Mouse (Mus musculus) neural tube, embryonic 12.5 days (tissue): ENCODE data around the gene Mical3. TPM values are rescaled to one million over a fixed set of nuclear protein-coding genes. Genes with fewer than 3 reads are reported as not detected.

ENCODE experiments used
- ATAC-seq: fragments of 200-750 bp; cut with Nextera tagmentation; 2 replicates; pipeline ENCODE4 v1.8.0; 2017; ENCODE audit warnings: low read depth, mild to moderate bottlenecking, moderate TSS enrichment, moderate library complexity; ENCODE audit not compliant: low FRiP score
- H3K27ac ChIP-seq: fragments of 300-500 bp; sonication (generic); 2 replicates; pipeline ENCODE4 v1.5.1; 2016
- H3K27me3 ChIP-seq: fragments of 300-500 bp; sonication (generic); replicated peaks from 2 replicates; pipeline ENCODE4 v1.6.1; 2016; ENCODE audit warnings: mild to moderate bottlenecking
- H3K36me3 ChIP-seq: fragments of 300-500 bp; sonication (generic); 2 replicates; pipeline ENCODE4 v1.6.1; 2016; ENCODE audit warnings: mild to moderate bottlenecking
- H3K4me1 ChIP-seq: fragments of 300-500 bp; sonication (generic); 2 replicates; pipeline ENCODE4 v1.6.1; 2016
- H3K4me2 ChIP-seq: fragments of 300-500 bp; sonication (generic); replicated peaks from 2 replicates; pipeline ENCODE4 v1.6.1; 2016; ENCODE audit warnings: mild to moderate bottlenecking
- H3K4me3 ChIP-seq: fragments of 300-500 bp; sonication (generic); 2 replicates; pipeline ENCODE4 v1.5.1; 2016
- H3K9ac ChIP-seq: fragments of 300-500 bp; sonication (generic); 2 replicates; pipeline ENCODE4 v1.6.1; 2016; ENCODE audit warnings: mild to moderate bottlenecking
- H3K9me3 ChIP-seq: fragments of 300-500 bp; sonication (generic); 2 replicates; pipeline ENCODE4 v1.6.1; 2016; ENCODE audit warnings: mild to moderate bottlenecking
- WGBS: fragments of 180-500 bp; shearing (Covaris S2); methylation state at CpG from one replicate; pipeline ENCODE4 v1.1.7; 2016; 5-methylcytosine and 5-hydroxymethylcytosine counted together
- polyA plus RNA-seq: library from polyadenylated mRNA; unstranded; fragments of >200 nt; fragmentation: Nextera tagmentation; extraction: Ambion mirVana; gene quantifications from 2 replicates; pipeline ENCODE4 v1.2.1, GENCODE M21; 2016

Gene Mical3
- polyA plus RNA-seq, 1 experiment from 2014 or later = 17.3 TPM

DNA sequence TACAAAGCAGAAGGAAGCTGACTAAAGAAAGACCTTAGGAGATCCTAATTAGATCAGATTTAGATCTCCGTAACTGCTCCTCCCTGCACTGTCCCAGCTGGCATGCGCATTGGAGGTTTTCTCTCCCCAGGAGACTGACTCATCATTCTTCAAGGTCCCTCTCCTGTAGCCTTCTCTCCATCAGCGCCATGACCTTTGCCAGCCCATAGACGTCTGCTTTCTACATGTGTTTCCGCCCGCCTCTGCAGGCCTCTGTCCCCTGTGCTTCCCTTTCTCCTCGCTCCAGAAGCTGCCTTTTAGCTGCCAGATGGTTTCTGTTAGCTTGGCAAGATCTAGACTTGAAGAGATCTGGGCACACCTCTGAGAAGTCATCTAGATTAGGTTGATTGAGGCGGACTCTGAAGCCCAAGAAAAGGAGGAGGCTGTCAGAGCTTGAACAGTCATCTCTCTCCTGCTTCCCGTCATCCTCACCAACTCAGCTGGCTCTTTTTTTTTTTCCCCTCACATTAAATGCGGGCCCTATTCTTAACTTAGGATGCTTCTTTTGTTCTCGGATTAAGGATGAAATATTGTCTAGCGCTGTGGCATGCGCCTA lies 14.3 kb upstream of the Mical3 start:
- Histone ChIP-seq H3K4me1 (peaks cover 18% of the 10 kb centered on the region), H3K36me3 (no peaks in the 10 kb centered on the region), H3K27me3 (no peaks in the 10 kb centered on the region), H3K9me3 (no peaks in the 10 kb centered on the region), H3K4me2 (no peak overlapping the region), H3K9ac (no peak overlapping the region), H3K4me3 (no peak overlapping the region), H3K27ac (no peak overlapping the region)
- 54% methylated on average over 13 of the region's 13 CpGs for whole genome bisulfite sequencing
- no peak for ATAC-seq

DNA sequence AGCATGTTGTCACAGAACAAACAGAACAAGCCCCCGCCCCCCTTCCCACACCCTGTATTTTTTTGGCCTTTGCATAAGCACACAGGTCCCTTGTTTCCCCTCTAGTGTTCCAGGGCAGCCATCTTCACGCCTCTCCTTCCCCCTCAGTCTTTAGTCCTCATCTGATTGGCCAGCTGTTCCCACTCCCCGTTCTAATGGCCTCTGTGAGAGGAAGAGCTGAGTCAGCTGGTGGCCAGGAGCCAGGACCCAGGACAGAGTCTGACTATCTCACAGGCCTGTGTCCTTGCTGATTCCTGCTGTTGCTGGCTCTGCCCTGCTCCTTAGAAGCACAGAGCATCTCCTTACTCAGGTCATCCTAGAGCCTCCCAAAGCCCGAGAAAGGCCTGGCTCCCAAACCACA lies 13.3 kb upstream of the Mical3 start:
- Histone ChIP-seq H3K36me3 (no peaks in the 10 kb centered on the region), H3K4me1 (peaks cover 18% of the 10 kb centered on the region), H3K27ac (no peak overlapping the region), H3K4me3 (no peak overlapping the region), H3K9ac (no peak overlapping the region), H3K4me2 (no peak overlapping the region), H3K9me3 (no peaks in the 10 kb centered on the region), H3K27me3 (no peaks in the 10 kb centered on the region)
- 65% methylated on average over 4 of the region's 4 CpGs for WGBS
- peak; percentile 49; the same call in 1 of the 2 replicates for ATAC-seq

DNA sequence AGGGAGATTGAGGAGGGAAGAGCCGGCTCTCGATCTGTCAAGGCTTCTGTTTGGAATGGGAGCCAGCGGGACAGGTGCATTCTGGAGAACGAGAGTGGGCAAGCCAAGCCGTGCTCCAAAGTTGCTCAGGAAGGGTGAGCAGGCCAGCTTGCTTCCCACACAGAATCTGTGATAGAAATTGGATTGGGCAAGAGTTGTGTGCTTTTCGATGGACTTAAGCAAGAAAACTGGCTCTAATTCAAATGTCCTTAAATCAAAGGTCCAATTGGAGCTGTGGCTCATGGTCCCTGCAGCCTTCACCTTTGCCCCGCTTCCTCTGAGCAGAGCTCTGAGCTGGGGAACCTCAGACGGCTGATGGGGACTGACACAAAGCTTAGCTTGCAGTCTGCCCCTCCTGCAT lies 12.6 kb upstream of the Mical3 start:
- no peaks in the 10 kb centered on the region for H3K36me3 ChIP-seq
- H3K4me2 ChIP-seq = no peak overlapping the region
- H3K9ac ChIP-seq = no peak overlapping the region
- ATAC-seq = no peak
- no peaks in the 10 kb centered on the region for H3K9me3 ChIP-seq
- H3K4me1 ChIP-seq = peaks cover 18% of the 10 kb centered on the region
- no peak overlapping the region for H3K27ac ChIP-seq
- H3K4me3 ChIP-seq = no peak overlapping the region
- no peaks in the 10 kb centered on the region for H3K27me3 ChIP-seq
- WGBS = 91% methylated on average over 8 of the region's 8 CpGs

DNA sequence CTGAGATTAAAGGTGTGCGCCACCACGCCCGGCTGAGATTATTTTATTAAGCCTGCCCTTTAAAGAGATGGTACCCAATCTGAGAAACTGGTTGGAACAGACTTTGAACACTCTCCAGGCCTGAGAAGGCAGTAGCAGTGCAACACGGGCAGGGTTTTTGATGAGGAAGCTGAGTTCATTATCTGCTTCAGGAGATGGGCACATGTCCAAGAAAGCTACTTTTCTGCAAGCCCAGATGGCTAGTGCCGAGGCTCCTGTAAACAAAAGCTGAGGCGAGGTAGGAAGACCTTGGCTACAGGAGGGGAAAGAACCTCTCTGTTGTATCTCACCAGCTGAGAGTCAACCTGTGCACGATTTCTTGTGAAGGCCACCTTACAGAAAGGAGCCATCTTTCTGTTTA lies 11.5 kb upstream of the Mical3 start:
- ATAC-seq = no peak

DNA sequence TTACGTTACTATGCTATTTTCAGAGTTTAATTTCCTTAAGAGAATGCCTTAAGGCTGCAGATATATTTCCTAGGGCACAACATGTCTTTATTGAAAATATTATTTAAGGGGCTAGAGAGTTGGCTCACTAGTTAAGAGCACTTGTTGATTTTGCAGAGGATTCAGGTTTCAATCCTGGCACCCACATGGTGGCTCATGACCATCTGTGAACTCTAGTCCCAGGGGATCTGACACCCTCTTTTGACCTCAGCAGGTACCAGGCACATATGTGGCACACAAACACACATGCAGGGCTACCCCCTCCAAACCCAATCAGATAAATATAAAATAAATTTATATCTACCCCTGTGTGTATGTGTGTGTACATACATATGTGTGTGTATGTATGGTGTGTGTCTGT lies 8.5 kb upstream of the Mical3 start:
- no peak for ATAC-seq
- no peak overlapping the region for H3K27ac ChIP-seq
- no peaks in the 10 kb centered on the region for H3K27me3 ChIP-seq
- WGBS = 81% methylated on average over 1 of the region's 1 CpGs
- no peak overlapping the region for H3K9ac ChIP-seq
- peaks cover 4% of the 10 kb centered on the region; the same call in 1 of the 2 replicates for H3K4me1 ChIP-seq
- H3K9me3 ChIP-seq = no peaks in the 10 kb centered on the region
- H3K4me3 ChIP-seq = no peak overlapping the region
- H3K4me2 ChIP-seq = no peak overlapping the region
- H3K36me3 ChIP-seq = no peaks in the 10 kb centered on the region

More for the DNA sequence above, 11.5 kb upstream of the Mical3 start:
- no peaks in the 10 kb centered on the region for H3K27me3 ChIP-seq
- H3K9ac ChIP-seq = no peak overlapping the region
- no peaks in the 10 kb centered on the region for H3K36me3 ChIP-seq
- no peak overlapping the region for H3K27ac ChIP-seq
- 89% methylated on average over 7 of the region's 7 CpGs for WGBS
- no peaks in the 10 kb centered on the region for H3K9me3 ChIP-seq
- peaks cover 18% of the 10 kb centered on the region for H3K4me1 ChIP-seq
- no peak overlapping the region for H3K4me2 ChIP-seq
- no peak overlapping the region for H3K4me3 ChIP-seq

DNA sequence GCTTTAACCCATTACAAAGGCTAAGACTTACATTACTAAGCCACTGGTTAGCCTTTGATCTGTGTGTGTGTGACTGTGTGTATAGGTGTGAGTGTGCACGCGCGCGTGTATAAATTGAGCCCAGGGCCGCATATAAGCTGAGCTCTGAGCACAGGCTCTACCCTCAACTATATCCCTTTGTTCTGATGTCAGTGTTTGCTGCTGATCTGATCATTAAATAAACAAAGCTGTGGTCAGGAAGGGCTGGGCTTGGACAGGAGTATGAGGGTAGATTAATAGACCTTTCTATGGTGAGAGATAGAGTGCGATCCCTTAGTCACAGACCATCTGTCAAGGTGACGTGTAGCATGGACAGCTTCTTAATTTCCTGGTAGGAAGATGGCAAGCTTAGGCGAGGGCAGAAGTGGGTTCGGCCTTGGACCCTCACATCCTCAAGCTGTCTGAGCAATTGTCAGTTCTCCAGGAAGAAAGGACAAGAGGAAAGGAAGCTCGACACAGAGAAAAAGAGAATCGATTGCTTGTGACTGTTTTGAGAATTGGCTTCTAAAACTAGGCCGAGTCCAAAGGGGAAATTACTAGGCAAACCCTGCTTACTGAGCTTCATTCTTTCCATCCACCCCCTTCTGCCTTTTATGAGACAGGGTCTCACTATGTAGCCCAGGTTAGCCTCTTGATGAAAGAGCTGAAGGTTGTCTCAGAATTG lies 7.7 kb upstream of the Mical3 start:
- H3K27ac ChIP-seq = no peak overlapping the region
- no peaks in the 10 kb centered on the region for H3K36me3 ChIP-seq
- no peak overlapping the region for H3K4me3 ChIP-seq
- H3K4me2 ChIP-seq = no peak overlapping the region
- no peaks in the 10 kb centered on the region for H3K9me3 ChIP-seq
- H3K4me1 ChIP-seq = no peaks in the 10 kb centered on the region
- WGBS = 81% methylated on average over 12 of the region's 12 CpGs
- H3K27me3 ChIP-seq = no peaks in the 10 kb centered on the region
- no peak for ATAC-seq
- no peak overlapping the region for H3K9ac ChIP-seq

DNA sequence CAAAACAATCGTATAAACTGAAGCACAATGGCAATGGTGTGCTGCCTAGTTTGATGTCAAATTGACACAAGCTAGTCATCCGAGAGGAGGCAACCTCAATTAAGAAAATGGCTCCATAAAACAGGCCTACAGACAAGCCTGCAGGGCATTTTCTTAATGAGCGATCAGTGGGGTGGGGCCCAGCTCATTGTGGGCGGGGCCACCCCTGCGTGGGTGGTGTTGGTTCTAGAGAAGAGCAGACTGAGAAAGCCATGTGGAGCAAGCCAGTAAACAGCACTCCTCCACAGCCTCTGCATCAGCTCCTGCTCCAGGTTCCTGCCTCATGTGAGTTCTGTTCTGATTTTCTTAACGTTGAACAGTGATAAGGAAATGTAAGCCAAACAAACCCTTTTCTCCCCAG lies 6.4 kb upstream of the Mical3 start:
- Histone ChIP-seq H3K4me3 (no peak overlapping the region), H3K9me3 (no peaks in the 10 kb centered on the region), H3K9ac (no peak overlapping the region), H3K4me2 (no peak overlapping the region), H3K36me3 (no peaks in the 10 kb centered on the region), H3K27ac (no peak overlapping the region), H3K4me1 (no peaks in the 10 kb centered on the region), H3K27me3 (no peaks in the 10 kb centered on the region)
- WGBS = 47% methylated on average over 6 of the region's 6 CpGs
- no peak for ATAC-seq

DNA sequence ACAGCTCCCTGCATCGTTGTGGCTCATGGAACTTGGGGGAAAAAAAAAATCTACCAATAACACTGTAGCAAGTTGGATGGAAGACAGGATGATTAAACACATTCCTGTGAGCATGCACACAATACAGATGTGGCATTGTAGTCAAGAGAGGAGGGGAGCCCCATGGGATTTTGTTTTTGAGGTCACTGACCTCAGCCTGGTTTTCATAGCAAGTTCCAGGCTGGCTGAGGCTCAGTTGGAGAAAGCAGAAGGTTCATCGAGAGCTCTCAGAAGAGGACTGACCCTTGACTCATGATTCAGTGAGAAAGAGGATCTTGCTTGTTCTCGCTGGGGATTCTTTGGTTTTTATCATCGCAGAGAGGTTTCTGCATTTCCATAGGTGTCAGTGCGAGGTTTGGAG lies 4.1 kb upstream of the Mical3 start:
- 53% methylated on average over 5 of the region's 5 CpGs for WGBS
- ATAC-seq = no peak
- no peak overlapping the region for H3K27ac ChIP-seq

DNA sequence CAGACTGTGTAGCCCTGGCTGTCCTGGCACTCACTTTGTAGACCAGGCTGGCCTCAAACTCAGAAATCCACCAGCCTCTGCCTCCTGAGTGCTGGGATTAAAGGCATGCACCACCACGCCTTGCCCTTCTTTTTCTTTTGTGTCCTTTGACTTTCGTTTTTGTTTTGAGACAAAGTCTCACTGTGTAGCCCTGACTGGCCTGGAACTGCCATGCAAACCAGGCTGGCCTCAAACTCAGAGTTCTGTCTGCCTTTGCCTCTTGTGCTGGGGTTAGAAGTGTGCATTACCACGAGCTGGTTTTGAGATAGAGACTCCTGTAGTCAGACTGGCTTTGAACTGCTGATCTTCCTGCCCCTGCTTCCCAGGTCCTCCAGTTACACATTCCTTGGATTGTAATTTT lies 3.5 kb upstream of the Mical3 start:
- H3K27ac ChIP-seq = no peak overlapping the region
- H3K9me3 ChIP-seq = no peaks in the 10 kb centered on the region
- no peaks in the 10 kb centered on the region for H3K27me3 ChIP-seq
- no peak overlapping the region for H3K9ac ChIP-seq
- ATAC-seq = no peak
- H3K4me2 ChIP-seq = no peak overlapping the region
- no peak overlapping the region for H3K4me3 ChIP-seq
- H3K36me3 ChIP-seq = no peaks in the 10 kb centered on the region
- peaks cover 14% of the 10 kb centered on the region for H3K4me1 ChIP-seq
- 21% methylated on average over 3 of the region's 3 CpGs for WGBS

More for the DNA sequence above, 4.1 kb upstream of the Mical3 start:
- Histone ChIP-seq H3K9ac (no peak overlapping the region), H3K36me3 (no peaks in the 10 kb centered on the region), H3K4me2 (no peak overlapping the region), H3K4me1 (peaks cover 10% of the 10 kb centered on the region; the same call in 1 of the 2 replicates), H3K27me3 (no peaks in the 10 kb centered on the region), H3K4me3 (no peak overlapping the region), H3K9me3 (no peaks in the 10 kb centered on the region)

DNA sequence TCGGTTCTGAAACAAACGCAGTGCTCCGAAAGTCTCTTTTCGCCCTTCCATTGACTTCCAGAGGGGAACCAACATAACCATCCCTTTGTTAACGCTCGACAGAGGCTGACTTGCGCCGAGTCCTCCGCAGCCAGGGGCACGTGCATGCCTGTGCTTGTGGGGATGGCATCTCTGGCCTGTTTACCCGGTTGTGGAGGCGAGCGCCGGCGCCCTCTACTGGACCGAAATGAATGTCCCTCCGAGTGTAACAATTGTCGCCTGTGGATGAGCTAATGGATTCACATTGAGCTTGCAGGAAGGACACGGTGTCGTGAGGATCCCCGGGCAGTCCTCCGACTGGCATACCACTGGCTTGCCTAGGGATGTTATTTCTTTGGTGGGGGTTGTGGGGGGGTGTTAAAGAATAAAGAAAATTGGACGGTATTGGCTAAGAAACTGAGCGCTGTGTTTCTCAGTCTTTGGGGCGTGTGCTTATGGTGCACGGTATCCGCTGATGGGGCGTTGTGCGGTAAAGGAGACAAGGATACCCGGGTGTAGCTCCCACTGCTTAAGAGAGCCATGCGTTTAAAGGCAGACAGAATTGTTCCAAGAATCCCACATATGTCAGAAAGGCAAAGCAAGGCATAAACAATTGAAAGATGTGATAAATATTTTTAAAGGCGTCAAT lies 627 bp downstream of the Mical3 start:
- peak overlapping the region; percentile 37 for H3K4me3 ChIP-seq
- H3K27ac ChIP-seq = peak overlapping the region; percentile 26; the same call in 1 of the 2 replicates
- H3K4me2 ChIP-seq = peak overlapping the region; percentile 69
- H3K4me1 ChIP-seq = peaks cover 21% of the 10 kb centered on the region
- no peaks in the 10 kb centered on the region for H3K9me3 ChIP-seq
- WGBS = 1% methylated on average over 32 of the region's 32 CpGs
- ATAC-seq = peak; percentile 91
- H3K9ac ChIP-seq = peak overlapping the region; percentile 58
- no peaks in the 10 kb centered on the region for H3K36me3 ChIP-seq
- no peaks in the 10 kb centered on the region for H3K27me3 ChIP-seq

DNA sequence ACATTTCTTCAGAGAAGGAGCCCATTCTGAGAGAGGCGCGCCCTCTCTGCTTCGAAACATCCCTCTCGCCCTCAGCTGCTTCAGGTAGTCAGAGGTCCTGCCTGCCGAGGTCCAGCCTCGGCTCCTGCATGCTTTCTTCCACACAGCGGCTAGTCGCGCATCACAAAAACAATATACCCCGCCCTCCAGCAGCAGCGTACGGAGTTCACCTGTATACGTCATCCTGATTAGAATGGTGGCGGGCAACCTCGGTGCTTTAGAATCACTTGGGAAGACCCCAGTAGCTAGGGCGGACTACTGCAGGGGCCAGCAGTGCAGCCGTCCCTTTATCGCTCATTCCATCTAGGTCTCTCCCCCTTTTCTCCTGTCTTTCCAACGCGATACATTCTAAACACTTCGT lies 1.3 kb downstream of the Mical3 start:
- Histone ChIP-seq H3K4me1 (peaks cover 21% of the 10 kb centered on the region), H3K9ac (peak overlapping the region; percentile 58), H3K36me3 (no peaks in the 10 kb centered on the region), H3K4me3 (peak overlapping the region; percentile 37), H3K4me2 (peak overlapping the region; percentile 69), H3K27ac (peak overlapping the region; percentile 22; the same call in 1 of the 2 replicates), H3K27me3 (no peaks in the 10 kb centered on the region), H3K9me3 (no peaks in the 10 kb centered on the region)
- ATAC-seq = peak; percentile 64
- WGBS = 7% methylated on average over 21 of the region's 21 CpGs

DNA sequence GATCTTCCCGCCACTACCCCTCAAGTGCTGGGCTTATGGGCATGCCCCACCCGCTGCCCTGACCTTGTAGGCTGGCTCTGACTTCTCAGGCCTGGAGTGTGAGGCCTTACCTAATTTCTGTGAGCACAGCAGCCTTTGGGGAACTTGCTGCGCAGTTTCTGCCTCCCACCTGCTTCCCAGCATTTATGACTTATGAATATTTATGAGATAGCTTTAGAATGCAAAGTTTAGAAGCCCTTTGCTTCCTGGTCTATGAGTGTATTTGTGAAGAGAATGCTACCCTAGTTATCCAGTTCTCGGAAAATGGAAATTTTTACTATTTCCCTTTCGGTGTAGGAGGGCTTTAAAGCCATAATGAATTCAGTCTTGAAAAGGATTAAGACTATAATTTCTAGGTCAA lies 2.1 kb downstream of the Mical3 start:
- Histone ChIP-seq H3K4me2 (peak overlapping the region; percentile 69), H3K4me3 (no peak overlapping the region), H3K9ac (no peak overlapping the region)

More for the DNA sequence above, 2.1 kb downstream of the Mical3 start:
- no peaks in the 10 kb centered on the region for H3K27me3 ChIP-seq
- 74% methylated on average over 5 of the region's 5 CpGs for WGBS
- H3K9me3 ChIP-seq = no peaks in the 10 kb centered on the region
- H3K27ac ChIP-seq = no peak overlapping the region
- H3K36me3 ChIP-seq = no peaks in the 10 kb centered on the region
- ATAC-seq = no peak
- H3K4me1 ChIP-seq = peaks cover 21% of the 10 kb centered on the region
